Mouse (Mus musculus): ENCODE results near the gene Apip.

- TF ChIP-seq CTCF (IDR thresholded peaks at IDR 0.05 in 2 of 3, conservative IDR thresholded peaks at IDR 0.05 in 1 of 3; ENCODE audit: control insufficient read depth in 1 of 3, insufficient read depth in 1 of 3, low read depth in 2 of 3, low read length in 3 of 3, poor library complexity in 1 of 3, severe bottlenecking in 1 of 3), result no peak
- no peak for TF ChIP-seq POLR2AphosphoS5 (IDR thresholded peaks at IDR 0.05; ENCODE audit: borderline replicate concordance, low read depth, low read length)
- TF ChIP-seq MYC (IDR thresholded peaks at IDR 0.05; ENCODE audit: low read depth, low read length), result no peak
- TF ChIP-seq EP300 (IDR thresholded peaks at IDR 0.05; ENCODE audit: low read depth in 1 of 2, low read length in 2 of 2), result no peak
- no peak for TF ChIP-seq NELFE (IDR thresholded peaks at IDR 0.05; ENCODE audit: low read depth, low read length)
- TF ChIP-seq MEF2A (IDR thresholded peaks at IDR 0.05; ENCODE audit: extremely low read depth, insufficient replicate concordance, low read depth, low read length, poor library complexity, severe bottlenecking), result no peak
- no peak for TF ChIP-seq POLR2A (IDR thresholded peaks at IDR 0.05; ENCODE audit: control insufficient read depth in 1 of 2, insufficient read depth in 1 of 2, low read depth in 1 of 2, low read length in 2 of 2, poor library complexity in 1 of 2)
- peak; percentile 60; the same call in 1 of the 2 replicates for TF ChIP-seq USF1 (IDR thresholded peaks at IDR 0.05; ENCODE audit: low read depth, low read length)
- no peak for TF ChIP-seq CHD1 (IDR thresholded peaks at IDR 0.05; ENCODE audit: low read depth, low read length)
- no peak for TF ChIP-seq ZNF384 (IDR thresholded peaks at IDR 0.05; ENCODE audit: low read depth, low read length)
- no peak for TF ChIP-seq GATA1 (IDR thresholded peaks at IDR 0.05; ENCODE audit: low read depth, low read length)
Measured at GRCm38 (mm10) chr2:103070586-103070985, 2.9 kb upstream of the Apip start.

Measured in MEL (cell line).